Mouse (Mus musculus): ENCODE measurements at regions not wholly inside any gene's neighbourhood (a gene's known extent, or its start where the extent isn't known, plus 50 kb on each side); places are given as distances from the start of the nearest gene placed in this dataset.

GRCm38 (mm10) chr13:44180384-44180783 is 395.8 kb downstream of the Cd83 start:
- peaks cover 3% of the 10 kb centered on the region; the same call in 1 of the 2 replicates for H3K27me3 ChIP-seq
- no peak overlapping the region for H3K27ac ChIP-seq (replicated peaks)
- H3K4me1 ChIP-seq = peaks cover 11% of the 10 kb centered on the region; the same call in 1 of the 2 replicates
- no peaks in the 10 kb centered on the region for H3K36me3 ChIP-seq
- H3K4me2 ChIP-seq (replicated peaks) = no peak overlapping the region
- H3K9ac ChIP-seq (replicated peaks) = no peak overlapping the region
- ATAC-seq (ENCODE audit: low FRiP score, low read depth) = no peak
- no peak overlapping the region for H3K4me3 ChIP-seq
- 84% methylated on average over 3 of the region's 3 CpGs for WGBS
- H3K9me3 ChIP-seq = no peaks in the 10 kb centered on the region

GRCm38 (mm10) chr13:44182544-44183191 is 398.1 kb downstream of the Cd83 start:
- H3K4me1 ChIP-seq = peaks cover 11% of the 10 kb centered on the region; the same call in 1 of the 2 replicates
- H3K4me2 ChIP-seq (replicated peaks) = no peak overlapping the region
- H3K36me3 ChIP-seq = no peaks in the 10 kb centered on the region
- no peak overlapping the region for H3K9ac ChIP-seq (replicated peaks)
- WGBS = 57% methylated on average over 15 of the region's 15 CpGs
- no peak overlapping the region for H3K4me3 ChIP-seq
- H3K27ac ChIP-seq (replicated peaks) = no peak overlapping the region
- peaks cover 3% of the 10 kb centered on the region; the same call in 1 of the 2 replicates for H3K27me3 ChIP-seq
- ATAC-seq (ENCODE audit: low FRiP score, low read depth) = no peak
- no peaks in the 10 kb centered on the region for H3K9me3 ChIP-seq

GRCm38 (mm10) chr13:44195365-44195764 is 410.8 kb downstream of the Cd83 start:
- no peaks in the 10 kb centered on the region for H3K9me3 ChIP-seq
- ATAC-seq (ENCODE audit: low FRiP score, low read depth) = no peak
- H3K27ac ChIP-seq (replicated peaks) = no peak overlapping the region
- no peaks in the 10 kb centered on the region for H3K4me1 ChIP-seq
- H3K36me3 ChIP-seq = no peaks in the 10 kb centered on the region
- H3K4me2 ChIP-seq (replicated peaks) = no peak overlapping the region
- no peak overlapping the region for H3K9ac ChIP-seq (replicated peaks)
- no peak overlapping the region for H3K4me3 ChIP-seq
- WGBS = 92% methylated on average over 5 of the region's 5 CpGs
- H3K27me3 ChIP-seq = 0 out of 2 replicates have a peak, but pooled peaks cover 10% of the 10 kb centered on the region

GRCm38 (mm10) chr13:44206042-44206441 is 421.5 kb downstream of the Cd83 start:
- no peak overlapping the region for H3K27ac ChIP-seq (replicated peaks)
- H3K36me3 ChIP-seq = no peaks in the 10 kb centered on the region
- peaks cover 24% of the 10 kb centered on the region; the same call in 1 of the 2 replicates for H3K4me1 ChIP-seq
- H3K4me2 ChIP-seq (replicated peaks) = no peak overlapping the region
- H3K9ac ChIP-seq (replicated peaks) = no peak overlapping the region
- no peak overlapping the region for H3K4me3 ChIP-seq
- peaks cover 66% of the 10 kb centered on the region for H3K27me3 ChIP-seq
- ATAC-seq (ENCODE audit: low FRiP score, low read depth) = no peak
- 66% methylated on average over 4 of the region's 4 CpGs for WGBS
- no peaks in the 10 kb centered on the region for H3K9me3 ChIP-seq

- H3K4me3 ChIP-seq = no peak overlapping the region
- peaks cover 28% of the 10 kb centered on the region; the same call in 1 of the 2 replicates for H3K4me1 ChIP-seq
- H3K27me3 ChIP-seq = peaks cover 70% of the 10 kb centered on the region
- no peak overlapping the region for H3K27ac ChIP-seq (replicated peaks)
- 92% methylated on average over 4 of the region's 4 CpGs for WGBS
- no peak overlapping the region for H3K9ac ChIP-seq (replicated peaks)
- H3K4me2 ChIP-seq (replicated peaks) = no peak overlapping the region
- H3K36me3 ChIP-seq = no peaks in the 10 kb centered on the region
- H3K9me3 ChIP-seq = no peaks in the 10 kb centered on the region
- ATAC-seq (ENCODE audit: low FRiP score, low read depth) = no peak
Measured at GRCm38 (mm10) chr13:44206448-44206847, 421.9 kb downstream of the Cd83 start.

- H3K27me3 ChIP-seq = peaks cover 77% of the 10 kb centered on the region
- WGBS = 59% methylated on average over 11 of the region's 11 CpGs
- H3K9me3 ChIP-seq = no peaks in the 10 kb centered on the region
- peaks cover 33% of the 10 kb centered on the region; the same call in 1 of the 2 replicates for H3K4me1 ChIP-seq
- no peaks in the 10 kb centered on the region for H3K36me3 ChIP-seq
- no peak overlapping the region for H3K4me3 ChIP-seq
- H3K9ac ChIP-seq (replicated peaks) = no peak overlapping the region
- no peak for ATAC-seq (ENCODE audit: low FRiP score, low read depth)
- no peak overlapping the region for H3K27ac ChIP-seq (replicated peaks)
- H3K4me2 ChIP-seq (replicated peaks) = no peak overlapping the region
Measured at GRCm38 (mm10) chr13:44207400-44208005, 422.9 kb downstream of the Cd83 start.

- no peak for ATAC-seq (ENCODE audit: low FRiP score, low read depth)
- Histone ChIP-seq H3K9me3 (no peaks in the 10 kb centered on the region), H3K36me3 (no peaks in the 10 kb centered on the region), H3K27ac (replicated peaks) (no peak overlapping the region), H3K4me1 (peaks cover 39% of the 10 kb centered on the region), H3K4me3 (no peak overlapping the region), H3K27me3 (peaks cover 80% of the 10 kb centered on the region), H3K4me2 (replicated peaks) (peak overlapping the region; percentile 35), H3K9ac (replicated peaks) (no peak overlapping the region)
- WGBS = 16% methylated on average over 11 of the region's 11 CpGs
Measured at GRCm38 (mm10) chr13:44209036-44209435, 424.5 kb downstream of the Cd83 start.

GRCm38 (mm10) chr13:44210123-44210522 is 425.5 kb downstream of the Cd83 start:
- 41% methylated on average over 6 of the region's 6 CpGs for WGBS
- Histone ChIP-seq H3K27me3 (peaks cover 70% of the 10 kb centered on the region), H3K36me3 (no peaks in the 10 kb centered on the region), H3K4me3 (no peak overlapping the region), H3K9ac (replicated peaks) (no peak overlapping the region), H3K4me1 (peaks cover 45% of the 10 kb centered on the region), H3K9me3 (no peaks in the 10 kb centered on the region), H3K4me2 (replicated peaks) (no peak overlapping the region), H3K27ac (replicated peaks) (no peak overlapping the region)
- no peak for ATAC-seq (ENCODE audit: low FRiP score, low read depth)

- Histone ChIP-seq H3K27ac (replicated peaks) (no peak overlapping the region; the same call in 1 of the 2 replicates), H3K9me3 (no peaks in the 10 kb centered on the region), H3K36me3 (no peaks in the 10 kb centered on the region), H3K4me3 (no peak overlapping the region), H3K27me3 (peaks cover 58% of the 10 kb centered on the region), H3K4me1 (peaks cover 42% of the 10 kb centered on the region), H3K4me2 (replicated peaks) (no peak overlapping the region), H3K9ac (replicated peaks) (no peak overlapping the region)
- 86% methylated on average over 4 of the region's 4 CpGs for WGBS
- ATAC-seq (ENCODE audit: low FRiP score, low read depth) = no peak
Measured at GRCm38 (mm10) chr13:44212356-44212755, 427.8 kb downstream of the Cd83 start.

- Histone ChIP-seq H3K27me3 (peaks cover 52% of the 10 kb centered on the region), H3K36me3 (no peaks in the 10 kb centered on the region), H3K4me3 (no peak overlapping the region), H3K9ac (replicated peaks) (no peak overlapping the region), H3K4me1 (peaks cover 39% of the 10 kb centered on the region), H3K4me2 (replicated peaks) (no peak overlapping the region), H3K9me3 (no peaks in the 10 kb centered on the region), H3K27ac (replicated peaks) (no peak overlapping the region)
- WGBS = 72% methylated on average over 11 of the region's 11 CpGs
- ATAC-seq (ENCODE audit: low FRiP score, low read depth) = no peak
Measured at GRCm38 (mm10) chr13:44212936-44213335, 428.4 kb downstream of the Cd83 start.

GRCm38 (mm10) chr13:44218266-44218665 is 433.7 kb downstream of the Cd83 start:
- ATAC-seq (ENCODE audit: low FRiP score, low read depth) = peak; percentile 49; the same call in 1 of the 2 replicates
- Histone ChIP-seq H3K27me3 (peaks cover 13% of the 10 kb centered on the region), H3K36me3 (no peaks in the 10 kb centered on the region), H3K4me1 (peaks cover 30% of the 10 kb centered on the region), H3K9ac (replicated peaks) (no peak overlapping the region), H3K27ac (replicated peaks) (no peak overlapping the region), H3K9me3 (no peaks in the 10 kb centered on the region), H3K4me3 (no peak overlapping the region), H3K4me2 (replicated peaks) (no peak overlapping the region)
- WGBS = 13% methylated on average over 8 of the region's 8 CpGs

GRCm38 (mm10) chr13:44221721-44222120 is 437.1 kb downstream of the Cd83 start:
- no peak overlapping the region for H3K4me3 ChIP-seq
- H3K9ac ChIP-seq (replicated peaks) = 0 out of 2 replicates have a peak overlapping the region, but pooled peaks have one; percentile 7
- peaks cover 14% of the 10 kb centered on the region for H3K27me3 ChIP-seq
- WGBS = 42% methylated on average over 5 of the region's 5 CpGs
- H3K27ac ChIP-seq (replicated peaks) = no peak overlapping the region
- no peak overlapping the region for H3K4me2 ChIP-seq (replicated peaks)
- H3K9me3 ChIP-seq = peaks cover 3% of the 10 kb centered on the region; the same call in 1 of the 2 replicates
- no peak for ATAC-seq (ENCODE audit: low FRiP score, low read depth)
- no peaks in the 10 kb centered on the region for H3K36me3 ChIP-seq
- peaks cover 21% of the 10 kb centered on the region for H3K4me1 ChIP-seq

All from midbrain, embryonic 12.5 days (tissue).